Mouse (Mus musculus) forebrain, embryonic 11.5 days (tissue): ENCODE data around the gene Slc8a1. TPM values are rescaled to one million over a fixed set of nuclear protein-coding genes. Genes with fewer than 3 reads are reported as not detected.
A peak's percentile ranks its signal among the peaks of the same experiment; 100 is the strongest.

ENCODE experiments used
- ATAC-seq: fragments of 200-750 bp; cut with Nextera tagmentation; replicated peaks from 2 replicates; pipeline ENCODE4 v1.8.0; 2017; ENCODE audit warnings: moderate TSS enrichment; ENCODE audit not compliant: low FRiP score
- DNase-seq: peaks from one replicate; pipeline ENCODE4 v3.0.0-alpha.2; 2017; ENCODE audit warnings: low spot score
- H3K27ac ChIP-seq: fragments of 300-500 bp; sonication (generic); 2 replicates; pipeline ENCODE4 v1.5.1; 2014; ENCODE audit warnings: low read depth, low read length
- H3K27me3 ChIP-seq: fragments of 300-500 bp; sonication (generic); 2 replicates; pipeline ENCODE4 v1.6.1; 2014; ENCODE audit warnings: mild to moderate bottlenecking, low read length, mixed read lengths; ENCODE audit not compliant: control insufficient read depth, insufficient read depth
- H3K36me3 ChIP-seq: fragments of 300-500 bp; sonication (generic); 2 replicates; pipeline ENCODE4 v1.6.1; 2014; ENCODE audit warnings: mild to moderate bottlenecking, low read length, moderate library complexity, mixed read lengths; ENCODE audit not compliant: control insufficient read depth, insufficient read depth
- H3K4me1 ChIP-seq: fragments of 300-500 bp; sonication (generic); replicated peaks from 2 replicates; pipeline ENCODE4 v1.6.1; 2014; ENCODE audit warnings: low read length, mixed read lengths; ENCODE audit not compliant: control insufficient read depth, insufficient read depth
- H3K4me2 ChIP-seq: fragments of 300-500 bp; sonication (generic); 2 replicates; pipeline ENCODE4 v1.6.1; 2014; ENCODE audit warnings: low read depth, mild to moderate bottlenecking, low read length, moderate library complexity, mixed read lengths; ENCODE audit not compliant: severe bottlenecking
- H3K4me3 ChIP-seq: fragments of 300-500 bp; sonication (generic); 2 replicates; pipeline ENCODE4 v1.5.1; 2014; ENCODE audit warnings: low read depth, low read length
- H3K9ac ChIP-seq: fragments of 300-500 bp; sonication (generic); 2 replicates; pipeline ENCODE4 v1.6.1; 2014; ENCODE audit warnings: low read length
- H3K9me3 ChIP-seq: fragments of 300-500 bp; sonication (generic); 2 replicates; pipeline ENCODE4 v1.6.1; 2016; ENCODE audit warnings: low read length, mixed read lengths; ENCODE audit not compliant: control insufficient read depth
- WGBS: fragments of 180-500 bp; shearing (Covaris S2); extraction: QIAGEN DNeasy Blood & Tissue Kit; methylation state at CpG from one replicate; pipeline ENCODE4 v1.1.7; 2014; 5-methylcytosine and 5-hydroxymethylcytosine counted together
- polyA plus RNA-seq: library from polyadenylated mRNA; unstranded; fragments of >200 nt; fragmentation: Nextera tagmentation; extraction: Ambion mirVana; gene quantifications from 2 replicates; pipeline ENCODE4 v1.2.1, GENCODE M21; 2014

The Slc8a1 gene
- polyA plus RNA-seq, 1 experiment from 2014 or later, result 3.6 TPM

GRCm38 (mm10) chr17:81694977-81695376, 43.2 kb downstream of the Slc8a1 start:
- H3K36me3 ChIP-seq, result no peaks in the 10 kb centered on the region
- peaks cover 3% of the 10 kb centered on the region; the same call in 1 of the 2 replicates for H3K4me1 ChIP-seq
- no peaks in the 10 kb centered on the region for H3K27me3 ChIP-seq
- no peaks in the 10 kb centered on the region for H3K9me3 ChIP-seq
- no peak overlapping the region for H3K9ac ChIP-seq
- H3K4me3 ChIP-seq, result no peak overlapping the region
- no peak for DNase-seq
- no peak overlapping the region for H3K4me2 ChIP-seq
- H3K27ac ChIP-seq, result no peak overlapping the region
- no peak for ATAC-seq
- WGBS, result 93% methylated on average over 1 of the region's 1 CpGs

- Histone ChIP-seq H3K4me2 (no peak overlapping the region), H3K27ac (no peak overlapping the region), H3K27me3 (no peaks in the 10 kb centered on the region), H3K36me3 (no peaks in the 10 kb centered on the region), H3K4me3 (no peak overlapping the region), H3K4me1 (no peaks in the 10 kb centered on the region), H3K9ac (no peak overlapping the region), H3K9me3 (no peaks in the 10 kb centered on the region)
- no peak for ATAC-seq
- DNase-seq, result no peak
Measured at GRCm38 (mm10) chr17:81679616-81680015, 58.6 kb downstream of the Slc8a1 start.

- H3K9ac ChIP-seq, result no peak overlapping the region
- no peak overlapping the region for H3K4me2 ChIP-seq
- WGBS, result 75% methylated on average over 2 of the region's 2 CpGs
- no peaks in the 10 kb centered on the region for H3K9me3 ChIP-seq
- ATAC-seq (no peak), DNase-seq (no peak)
- H3K4me1 ChIP-seq, result no peaks in the 10 kb centered on the region
- H3K27ac ChIP-seq, result no peak overlapping the region
- no peak overlapping the region for H3K4me3 ChIP-seq
- H3K27me3 ChIP-seq, result peaks cover 2% of the 10 kb centered on the region; the same call in 1 of the 2 replicates
- no peaks in the 10 kb centered on the region for H3K36me3 ChIP-seq
Measured at GRCm38 (mm10) chr17:81677450-81677849, 60.7 kb downstream of the Slc8a1 start.

- H3K36me3 ChIP-seq, result no peaks in the 10 kb centered on the region
- H3K27me3 ChIP-seq, result peaks cover 14% of the 10 kb centered on the region
- no peak overlapping the region for H3K4me2 ChIP-seq
- no peaks in the 10 kb centered on the region for H3K4me1 ChIP-seq
- H3K9ac ChIP-seq, result no peak overlapping the region
- WGBS, result 73% methylated on average over 3 of the region's 3 CpGs
- ATAC-seq, result no peak
- no peak overlapping the region for H3K4me3 ChIP-seq
- no peak overlapping the region for H3K27ac ChIP-seq
- no peaks in the 10 kb centered on the region for H3K9me3 ChIP-seq
- DNase-seq, result no peak
Measured at GRCm38 (mm10) chr17:81676203-81676602, 62.0 kb downstream of the Slc8a1 start.

- peaks cover 20% of the 10 kb centered on the region for H3K27me3 ChIP-seq
- DNase-seq (no peak), ATAC-seq (no peak)
- 2% methylated on average over 5 of the region's 5 CpGs for WGBS
- no peaks in the 10 kb centered on the region for H3K36me3 ChIP-seq
- no peaks in the 10 kb centered on the region for H3K9me3 ChIP-seq
- no peak overlapping the region for H3K9ac ChIP-seq
- H3K4me2 ChIP-seq, result no peak overlapping the region
- H3K4me3 ChIP-seq, result no peak overlapping the region
- H3K27ac ChIP-seq, result no peak overlapping the region
- H3K4me1 ChIP-seq, result no peaks in the 10 kb centered on the region
Measured at GRCm38 (mm10) chr17:81671245-81671644, 66.9 kb downstream of the Slc8a1 start.

- ATAC-seq (peak; percentile 83), DNase-seq (peak; percentile 82)
- Histone ChIP-seq H3K27me3 (peaks cover 20% of the 10 kb centered on the region), H3K9me3 (no peaks in the 10 kb centered on the region), H3K27ac (no peak overlapping the region; the same call in 1 of the 2 replicates), H3K36me3 (no peaks in the 10 kb centered on the region), H3K4me1 (no peaks in the 10 kb centered on the region), H3K4me3 (peak overlapping the region; percentile 60), H3K4me2 (peak overlapping the region; percentile 85), H3K9ac (peak overlapping the region; percentile 80)
- WGBS, result under 1% methylated on average over 51 of the region's 84 CpGs
Measured at GRCm38 (mm10) chr17:81669816-81670691, 68.1 kb downstream of the Slc8a1 start.

- Histone ChIP-seq H3K4me3 (peak overlapping the region; percentile 60), H3K27me3 (peaks cover 20% of the 10 kb centered on the region), H3K36me3 (no peaks in the 10 kb centered on the region), H3K9ac (peak overlapping the region; percentile 80), H3K9me3 (no peaks in the 10 kb centered on the region), H3K27ac (no peak overlapping the region; the same call in 1 of the 2 replicates), H3K4me2 (peak overlapping the region; percentile 85), H3K4me1 (no peaks in the 10 kb centered on the region)
- WGBS, result 1% methylated on average over 22 of the region's 22 CpGs
- DNase-seq, result peak; percentile 76
- ATAC-seq, result peak; percentile 86
Measured at GRCm38 (mm10) chr17:81669062-81669815, 68.9 kb downstream of the Slc8a1 start.

- no peak overlapping the region for H3K9ac ChIP-seq
- peak overlapping the region; percentile 85 for H3K4me2 ChIP-seq
- no peak for ATAC-seq
- 4% methylated on average over 2 of the region's 2 CpGs for WGBS
- no peak for DNase-seq
- H3K27me3 ChIP-seq, result peaks cover 20% of the 10 kb centered on the region
- H3K36me3 ChIP-seq, result no peaks in the 10 kb centered on the region
- no peaks in the 10 kb centered on the region for H3K9me3 ChIP-seq
- peak overlapping the region; percentile 60 for H3K4me3 ChIP-seq
- H3K27ac ChIP-seq, result no peak overlapping the region
- no peaks in the 10 kb centered on the region for H3K4me1 ChIP-seq
Measured at GRCm38 (mm10) chr17:81668466-81668865, 69.7 kb downstream of the Slc8a1 start.
